ENCODE assay signal across 22 mouse cellular contexts in genomic region chr17:30756771-30757170, GRCm38 (mm10).
"Had no signal": no experiment of that assay in that cellular context is flagged by ENCODE, and none has a peak within 500 bp of the region (broad histone marks: within the 10 kb centered on the region; RNA-seq: fewer than 3 reads in every experiment).

No protein-coding gene starts in this region.

- H3K27ac ChIP-seq: limb, embryonic 12.5 days; limb, embryonic 15.5 days; liver, embryonic 14.5 days; midbrain, embryonic 12.5 days; midbrain, embryonic 15.5 days; neural tube, embryonic 12.5 days; neural tube, embryonic 15.5 days; stomach, postnatal 0 days had no signal

- DNase-seq: kidney, adult 18-20 months; kidney, adult 9 months; kidney, postnatal 25 days; left cerebral cortex, postnatal 4 days; liver, postnatal 0 days; lung, embryonic 14.5 days; lung, postnatal 36 days; right cerebral cortex, adult 18-20 months; right cerebral cortex, postnatal 14 days; right cerebral cortex, postnatal 4 days; thymus, adult 18-20 months; thymus, postnatal 14 days; thymus, postnatal 4 days had no signal

- H3K9ac ChIP-seq: limb, embryonic 12.5 days; limb, embryonic 15.5 days; liver, embryonic 14.5 days; liver, postnatal 0 days; lung, embryonic 14.5 days; midbrain, embryonic 12.5 days; midbrain, embryonic 15.5 days; neural tube, embryonic 12.5 days; neural tube, embryonic 15.5 days had no signal

- H3K9me3 ChIP-seq: midbrain, embryonic 12.5 days; midbrain, embryonic 15.5 days; neural tube, embryonic 15.5 days had no signal

- ATAC-seq: liver, postnatal 0 days; lung, postnatal 0 days; midbrain, embryonic 15.5 days had no signal

- H3K36me3 ChIP-seq: limb, embryonic 12.5 days; limb, embryonic 15.5 days; midbrain, embryonic 12.5 days; midbrain, embryonic 15.5 days; neural tube, embryonic 12.5 days; neural tube, embryonic 15.5 days had no signal

- H3K4me3 ChIP-seq: limb, embryonic 12.5 days; limb, embryonic 15.5 days; midbrain, embryonic 12.5 days; midbrain, embryonic 15.5 days; neural tube, embryonic 12.5 days; neural tube, embryonic 15.5 days had no signal

- H3K4me1 ChIP-seq: limb, embryonic 12.5 days; limb, embryonic 15.5 days; midbrain, embryonic 12.5 days; midbrain, embryonic 15.5 days; neural tube, embryonic 12.5 days; neural tube, embryonic 15.5 days had no signal

- H3K27me3 ChIP-seq: limb, embryonic 12.5 days; limb, embryonic 15.5 days; midbrain, embryonic 12.5 days; midbrain, embryonic 15.5 days; neural tube, embryonic 12.5 days; neural tube, embryonic 15.5 days had no signal
